Mouse (Mus musculus): ENCODE measurements around the gene Gper1.

GRCm38 (mm10) chr5:139413545-139413944 is 9.4 kb upstream of the Gper1 start:
- TF ChIP-seq CTCF (IDR thresholded peaks at IDR 0.05) (no peak), EP300 (IDR thresholded peaks at IDR 0.05) (no peak)
